Mouse (Mus musculus) stomach, postnatal 0 days (tissue): ENCODE results near the gene Gna11.

Source experiments
- CTCF ChIP-seq: IDR thresholded peaks from 2 replicates; pipeline ENCODE4 v1.5.1; 2016; ENCODE audit warnings: antibody characterized with exemption, low read depth, mild to moderate bottlenecking, moderate library complexity
- EP300 ChIP-seq: optimal IDR thresholded peaks from 2 replicates; pipeline ENCODE3; 2016; ENCODE audit warnings: antibody characterized with exemption

DNA sequence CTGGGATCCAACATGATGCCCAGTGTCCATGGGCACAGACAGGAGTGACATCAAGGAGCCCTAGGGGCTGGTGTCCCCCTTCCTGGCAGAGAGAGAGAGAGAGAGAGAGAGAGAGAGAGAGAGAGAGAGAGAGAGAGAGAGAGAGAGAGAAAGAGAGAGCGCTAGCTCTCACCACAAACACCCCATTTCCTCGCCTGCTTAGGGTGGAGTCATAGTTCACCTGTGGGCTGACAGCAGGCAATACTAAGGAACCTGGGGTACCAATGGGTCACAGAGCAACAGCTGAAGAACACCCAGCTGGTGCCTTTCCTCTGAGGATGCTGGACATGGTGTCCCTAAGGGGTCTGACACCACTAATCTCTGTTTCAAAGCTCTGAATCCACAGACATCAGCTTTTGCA, 7.6 kb downstream of the Gna11 start:
- TF ChIP-seq CTCF (no peak), EP300 (no peak)
